Mouse (Mus musculus) urinary bladder, postnatal 25 days (tissue): ENCODE results near the gene Gm10134.

Source experiments
- DNase-seq: peaks from one replicate; pipeline ENCODE4 v3.0.0; 2022; ENCODE audit warnings: low spot score

The Gm10134 gene

DNA sequence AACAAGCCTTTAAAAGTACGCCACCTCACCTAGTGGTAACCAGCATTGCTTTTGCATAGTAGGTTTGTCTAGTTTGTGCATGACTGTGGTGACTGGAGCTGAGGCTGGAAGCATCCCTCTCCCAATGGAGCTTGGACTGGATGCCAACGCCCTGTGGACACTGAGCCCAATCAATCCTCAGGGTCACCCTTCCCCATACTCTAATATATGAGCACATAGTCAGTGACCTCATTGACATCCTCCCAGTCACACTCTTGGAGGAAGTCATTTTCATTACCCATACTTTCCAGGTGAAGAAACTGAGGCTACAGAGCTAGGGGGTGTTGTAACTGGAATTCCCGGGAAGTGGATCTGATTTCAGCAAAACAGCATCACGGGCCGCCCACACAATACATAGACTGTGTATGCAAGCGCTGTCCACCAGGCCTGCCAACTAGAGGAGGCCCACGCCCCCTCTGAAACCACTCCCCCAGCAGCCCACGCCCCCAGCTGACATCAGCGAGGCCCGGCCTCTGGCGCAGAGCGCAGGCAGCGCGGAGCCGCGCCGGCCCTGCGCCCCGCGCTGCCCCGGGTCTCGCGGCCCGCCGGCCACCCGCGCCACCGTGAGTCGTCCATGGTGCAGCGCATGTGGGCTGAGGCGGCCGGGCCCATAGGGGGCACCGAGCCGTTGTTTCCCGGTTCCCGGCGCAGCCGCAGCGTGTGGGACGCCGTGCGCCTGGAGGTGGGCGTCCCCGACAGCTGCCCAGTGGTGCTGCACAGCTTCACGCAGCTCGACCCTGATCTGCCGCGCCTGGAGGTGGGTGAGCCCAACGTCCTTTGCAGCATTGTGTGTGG, 27.3 kb downstream of the Gm10134 start:
- peak; percentile 84 for DNase-seq

GRCm38 (mm10) chr2:28533901-28534435, 28.1 kb downstream of the Gm10134 start:
- no peak for DNase-seq

DNA sequence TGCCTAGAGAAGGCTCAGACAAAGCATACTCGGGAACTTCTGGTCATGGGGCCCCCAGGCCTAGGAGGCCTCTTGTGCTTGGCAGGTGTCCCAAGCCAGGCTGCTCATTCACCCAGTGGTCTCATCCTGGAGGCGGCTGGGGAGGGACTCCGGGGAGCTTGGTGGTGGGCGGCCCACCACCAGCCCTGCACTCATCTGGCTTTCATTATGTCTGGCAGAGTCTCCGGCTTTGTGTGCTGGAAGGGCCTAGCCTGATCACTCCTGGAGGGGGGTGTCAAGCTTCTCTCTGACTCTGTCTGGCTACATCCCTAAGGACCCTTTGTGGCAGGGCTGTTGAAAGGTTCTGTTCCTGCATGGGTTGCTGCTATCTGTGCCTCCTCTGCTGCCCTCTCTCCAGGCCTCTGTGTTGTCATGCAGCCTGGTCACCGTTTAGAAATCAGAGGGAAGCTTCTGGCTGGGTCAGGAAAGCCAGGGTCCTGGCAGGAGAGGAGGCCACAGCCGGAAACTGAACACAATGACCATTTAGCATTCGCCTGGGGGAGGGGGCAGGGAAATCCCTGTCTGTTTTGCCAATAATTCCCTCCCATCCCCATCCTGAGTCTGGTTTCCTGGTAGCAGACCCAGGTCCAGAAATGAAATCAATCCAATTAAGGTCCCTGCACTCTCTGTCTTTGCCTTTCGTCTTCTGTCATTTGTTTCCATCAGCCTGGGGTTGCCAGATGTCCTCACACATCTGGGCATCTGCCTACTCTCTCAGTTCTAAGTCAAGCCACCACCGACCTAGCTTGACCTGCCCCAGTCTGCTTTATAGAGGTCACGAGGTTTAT, 28.8 kb downstream of the Gm10134 start:
- no peak for DNase-seq

DNA sequence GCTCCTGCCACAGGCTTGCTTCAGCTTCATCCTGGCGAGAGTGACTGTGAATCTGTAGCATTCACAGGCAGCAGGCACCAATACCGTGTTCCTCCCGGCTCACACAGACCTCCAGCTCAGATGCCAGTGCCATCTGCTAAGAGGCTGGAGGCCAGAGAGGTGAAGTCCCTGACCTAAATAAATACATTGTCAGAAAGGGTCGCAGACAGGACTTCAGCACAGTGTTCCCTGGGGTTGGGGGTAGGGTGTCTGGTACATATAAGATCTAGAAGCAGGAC, 29.3 kb downstream of the Gm10134 start:
- no peak for DNase-seq

- no peak for DNase-seq
Observed at GRCm38 (mm10) chr2:28535650-28536049, 29.8 kb downstream of the Gm10134 start.

DNA sequence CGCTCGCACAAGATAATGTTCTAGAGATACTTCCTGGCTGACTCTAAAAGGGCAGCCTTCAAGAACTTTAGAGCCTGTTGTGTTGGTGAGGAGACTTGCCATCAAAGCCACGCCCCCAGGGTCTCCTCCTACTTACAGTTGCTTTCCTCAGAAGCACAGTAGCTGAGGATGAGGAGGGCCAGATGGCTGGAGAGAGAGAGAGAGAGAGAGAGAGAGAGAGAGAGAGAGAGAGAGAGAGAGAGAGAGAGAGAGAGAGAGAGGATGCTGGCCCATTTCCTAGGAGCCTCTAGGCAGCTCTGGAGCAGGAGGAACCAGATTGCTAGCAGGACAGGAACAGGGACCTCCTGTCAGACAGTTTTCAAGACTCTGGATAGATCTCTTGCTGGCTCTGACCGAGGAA, 30.3 kb downstream of the Gm10134 start:
- no peak for DNase-seq

DNA sequence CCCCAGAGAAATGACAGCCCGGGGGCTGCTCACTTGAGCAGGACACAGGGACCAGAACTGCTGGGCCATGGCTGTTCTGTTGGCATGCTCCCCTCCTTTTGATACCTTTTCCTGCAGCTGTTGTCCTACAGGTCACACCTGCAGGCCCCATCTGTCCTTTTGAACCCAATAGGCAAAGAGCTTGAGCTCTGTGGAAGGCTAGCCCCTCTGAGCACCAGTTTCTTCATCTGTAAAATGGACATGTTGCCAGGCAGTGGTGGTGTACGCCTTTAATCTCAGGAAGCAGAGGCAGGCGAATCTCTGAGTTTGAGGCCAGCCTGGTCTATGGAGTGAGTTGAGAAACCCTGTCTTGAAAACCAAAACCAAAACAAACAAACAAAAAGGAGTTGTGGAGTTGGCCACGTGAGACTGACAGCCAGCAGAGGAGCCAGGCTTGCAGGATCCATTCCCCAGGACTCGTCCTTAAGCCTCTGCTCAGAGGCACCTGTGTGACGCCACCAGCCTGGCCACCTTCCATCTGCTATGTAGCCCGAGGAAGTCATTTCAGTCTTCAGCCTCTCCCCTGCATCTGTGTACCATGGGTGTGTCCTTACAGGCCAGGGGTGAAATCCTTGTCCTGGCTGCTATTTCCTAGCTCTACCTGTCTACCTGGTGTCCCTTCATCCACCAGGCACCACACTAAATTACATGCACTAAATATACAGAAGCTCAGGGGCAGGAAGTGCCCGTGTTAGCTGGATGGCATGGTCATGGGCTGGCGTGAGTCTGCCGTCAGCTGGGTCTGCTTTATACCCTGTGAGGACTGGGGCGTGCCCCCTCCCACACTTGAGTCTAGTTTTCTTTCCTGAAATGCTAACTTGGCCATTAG, 31.1 kb downstream of the Gm10134 start:
- no peak for DNase-seq

DNA sequence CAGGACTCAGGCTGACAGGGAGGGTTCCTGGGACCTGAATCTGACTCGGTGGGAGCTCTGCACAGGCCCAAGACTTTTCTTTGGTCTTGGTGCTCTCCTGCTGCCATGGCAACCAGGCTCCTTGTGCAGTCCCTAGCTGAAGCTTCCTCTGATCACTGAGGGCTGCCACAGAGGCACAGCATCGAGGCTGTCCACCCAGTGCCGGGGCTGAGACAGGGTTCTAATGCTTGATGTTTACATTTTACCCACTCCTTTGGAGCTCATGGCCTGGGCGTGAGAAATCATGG, 31.7 kb downstream of the Gm10134 start:
- DNase-seq, result no peak

GRCm38 (mm10) chr2:28537995-28538816, 32.3 kb downstream of the Gm10134 start:
- no peak for DNase-seq

DNA sequence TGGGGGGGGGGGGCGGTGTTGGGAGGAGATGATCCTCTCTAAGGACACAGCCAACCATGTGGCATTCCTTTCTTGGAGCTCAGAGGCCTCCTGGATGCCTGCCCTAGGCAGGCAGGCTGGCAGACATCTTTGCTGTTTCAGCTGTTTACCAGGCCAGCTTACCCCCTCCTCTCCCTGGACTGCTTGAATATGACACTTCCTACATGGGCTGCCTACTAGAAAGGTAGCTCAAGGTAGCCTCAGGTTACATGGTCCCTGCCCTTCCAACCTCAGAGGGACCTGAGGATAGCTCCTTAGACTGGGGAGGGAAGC, 32.9 kb downstream of the Gm10134 start:
- DNase-seq, result no peak

- no peak for DNase-seq
Observed at GRCm38 (mm10) chr2:28539206-28539605, 33.3 kb downstream of the Gm10134 start.

DNA sequence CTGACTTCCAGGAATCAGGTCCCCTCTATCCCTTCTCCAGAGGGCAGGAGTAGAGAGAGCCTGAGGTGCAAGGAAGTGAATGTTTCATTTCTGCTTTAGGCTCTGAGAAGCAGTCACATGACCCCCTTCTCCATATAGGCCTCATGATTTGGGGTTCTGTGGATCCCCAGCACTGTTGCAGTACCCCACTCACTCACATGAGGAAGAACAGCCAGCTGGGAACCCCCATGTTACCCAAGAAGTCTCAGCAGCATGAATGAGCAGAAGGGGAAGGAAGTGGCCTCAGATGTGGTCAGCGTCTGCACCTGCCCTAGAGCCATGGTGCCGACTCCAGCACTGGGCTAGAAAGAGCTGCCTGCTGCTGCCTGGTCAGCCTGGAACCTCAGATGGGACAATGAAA, 34.1 kb downstream of the Gm10134 start:
- no peak for DNase-seq

- no peak for DNase-seq
Observed at GRCm38 (mm10) chr2:28540587-28541227, 34.8 kb downstream of the Gm10134 start.

DNA sequence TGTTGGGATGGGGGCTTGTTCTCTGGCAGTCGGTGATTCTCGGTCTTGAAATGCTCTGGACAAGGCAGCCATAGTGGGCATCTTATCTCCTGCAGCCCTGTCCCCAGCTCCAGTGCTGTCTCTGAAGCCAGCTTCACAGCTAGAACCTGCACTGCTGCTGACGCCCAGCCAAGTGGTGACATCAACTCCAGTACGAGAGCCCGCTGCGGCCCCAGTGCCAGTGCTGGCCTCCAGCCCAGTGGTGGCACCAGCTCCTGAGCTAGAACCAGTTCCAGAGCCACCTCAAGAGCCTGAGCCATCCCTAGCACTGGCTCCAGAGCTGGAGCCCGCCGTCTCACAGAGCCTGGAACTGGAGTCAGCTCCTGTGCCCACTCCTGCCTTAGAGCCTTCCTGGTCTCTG, 38.0 kb downstream of the Gm10134 start:
- DNase-seq, result no peak

DNA sequence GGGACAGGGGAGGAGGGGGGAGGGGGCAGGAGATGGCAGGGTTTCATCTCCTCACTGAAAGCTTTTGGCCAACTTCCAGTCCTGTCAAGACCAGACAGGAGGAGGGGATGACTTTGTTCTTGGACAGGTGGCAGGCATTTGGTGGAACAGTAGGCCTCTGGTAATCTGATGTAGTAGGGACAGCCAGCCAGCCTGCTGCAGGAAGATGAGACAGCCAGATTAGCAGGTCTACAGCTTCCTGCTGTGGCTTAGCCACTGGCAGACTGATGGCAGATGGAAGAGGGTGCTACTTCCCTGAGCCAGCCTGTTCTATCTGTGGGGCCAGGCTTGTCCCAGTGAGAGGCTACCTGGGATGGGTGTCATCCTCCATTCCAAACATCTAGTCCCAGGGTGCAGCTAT, 40.1 kb downstream of the Gm10134 start:
- no peak for DNase-seq

DNA sequence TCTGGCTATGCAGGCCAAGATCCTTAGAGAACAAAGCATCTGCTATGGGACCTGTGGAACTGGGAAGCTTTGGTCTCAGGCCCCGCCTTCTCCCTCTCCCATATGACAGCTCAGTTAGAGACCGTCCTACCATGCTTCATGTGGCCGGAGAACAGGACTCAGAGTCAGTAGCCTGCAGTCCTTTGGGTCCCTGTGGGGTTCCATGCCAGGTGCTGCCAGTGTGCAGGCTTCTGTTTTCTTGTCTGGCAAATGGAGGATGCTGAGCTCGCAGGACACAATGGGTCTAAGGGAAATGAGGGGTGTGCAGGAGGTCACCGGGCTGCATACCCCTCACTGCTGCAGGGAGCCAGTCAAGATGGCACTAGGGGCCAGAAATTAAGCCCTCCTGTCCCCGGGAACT, 40.7 kb downstream of the Gm10134 start:
- DNase-seq, result no peak

- DNase-seq, result peak; percentile 83
Observed at GRCm38 (mm10) chr2:28547237-28548172, 41.6 kb downstream of the Gm10134 start.

DNA sequence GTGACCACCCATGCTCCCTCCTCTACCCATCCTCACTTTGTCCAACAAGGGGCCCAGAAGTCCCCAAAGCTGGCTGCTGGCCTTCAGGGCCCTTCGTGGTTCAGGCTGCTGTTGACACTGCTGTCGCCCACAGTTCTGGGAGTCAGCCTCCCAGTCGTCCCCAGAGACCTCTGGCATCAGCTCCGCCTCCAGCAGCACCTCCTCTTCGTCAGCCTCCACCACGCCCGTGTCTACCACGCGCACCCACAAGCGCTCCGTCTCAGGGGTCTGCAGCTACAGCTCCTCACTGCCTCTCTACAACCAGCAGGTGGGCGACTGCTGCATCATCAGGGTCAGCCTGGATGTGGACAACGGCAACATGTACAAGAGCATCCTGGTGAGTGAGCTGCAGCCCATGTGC, 43.3 kb downstream of the Gm10134 start:
- no peak for DNase-seq

DNA sequence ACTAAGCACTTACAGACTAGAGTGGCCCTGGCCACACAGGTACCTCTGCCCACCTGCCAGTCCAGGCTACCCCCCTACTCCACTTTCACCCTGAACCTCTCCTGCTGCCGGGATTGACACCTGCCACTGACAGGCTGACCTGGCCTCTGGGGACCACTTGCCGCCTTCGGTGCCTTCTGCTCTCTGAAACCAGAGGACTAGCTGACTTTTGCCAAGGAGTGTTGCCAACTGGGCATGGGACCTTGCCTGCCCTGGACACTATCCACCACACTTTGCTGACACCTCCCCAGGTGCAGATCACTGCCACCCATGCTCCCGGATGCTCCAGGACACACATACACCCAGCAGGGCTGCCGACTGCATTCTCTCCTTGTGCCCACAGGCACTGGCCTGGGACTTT, 46.4 kb downstream of the Gm10134 start:
- DNase-seq, result no peak
